9 mouse cellular contexts compared by ENCODE assay signal in genomic region chr2:92426426-92426825, GRCm38 (mm10). TPM values are rescaled to one million over a fixed set of nuclear protein-coding genes. Genes with fewer than 3 reads are reported as not detected.
DNase-seq lines count a peak whose midpoint lies in the region; ATAC-seq and TF ChIP-seq lines count a peak whose summit lies in the region.
"Had no signal": no experiment of that assay in that cellular context is flagged by ENCODE, and none has a peak within 500 bp of the region (broad histone marks: within the 10 kb centered on the region; RNA-seq: fewer than 3 reads in every experiment).

No protein-coding gene starts in this region.

- H3K4me3 ChIP-seq in kidney, embryonic 15.5 days (replicated peaks) = no peak overlapping the region
- no peak overlapping the region for H3K4me3 ChIP-seq in forebrain, embryonic 16.5 days (replicated peaks; ENCODE audit: low read length)
- no peak overlapping the region for H3K4me3 ChIP-seq in hindbrain, embryonic 15.5 days
- no peak overlapping the region for H3K4me3 ChIP-seq in midbrain, postnatal 0 days (ENCODE audit: low read depth, low read length)

- 76% methylated on average over 3 of the region's 3 CpGs for WGBS in kidney, embryonic 15.5 days
- WGBS in forebrain, embryonic 16.5 days = 72% methylated on average over 3 of the region's 3 CpGs
- 58% methylated on average over 3 of the region's 3 CpGs for WGBS in hindbrain, embryonic 15.5 days
- 83% methylated on average over 3 of the region's 3 CpGs for WGBS in midbrain, postnatal 0 days

- no peak for TF ChIP-seq CTCF in midbrain, postnatal 0 days (IDR thresholded peaks at IDR 0.05)

- H3K27ac ChIP-seq in kidney, embryonic 15.5 days = peak overlapping the region; percentile 27; the same call in 1 of the 2 replicates
- H3K27ac ChIP-seq in forebrain, embryonic 16.5 days (ENCODE audit: low read length) = 0 out of 2 replicates have a peak overlapping the region, but pooled peaks have one; percentile 20
- H3K27ac ChIP-seq in hindbrain, embryonic 15.5 days (replicated peaks) = peak overlapping the region; percentile 83
- H3K27ac ChIP-seq in midbrain, postnatal 0 days (ENCODE audit: low read depth, low read length) = peak overlapping the region; percentile 48

- peaks cover 53% of the 10 kb centered on the region for H3K4me1 ChIP-seq in kidney, embryonic 15.5 days
- H3K4me1 ChIP-seq in forebrain, embryonic 16.5 days (replicated peaks; ENCODE audit: control insufficient read depth, insufficient read depth, low read length) = peaks cover 57% of the 10 kb centered on the region
- H3K4me1 ChIP-seq in hindbrain, embryonic 15.5 days (replicated peaks) = peaks cover 82% of the 10 kb centered on the region
- 0 out of 2 replicates have a peak, but pooled peaks cover 7% of the 10 kb centered on the region for H3K4me1 ChIP-seq in midbrain, postnatal 0 days (ENCODE audit: insufficient read depth, low read length)

- intact Hi-C loops in left cerebral cortex, postnatal 25 days (cut with DNase I) = no loop called here

- no peaks in the 10 kb centered on the region for H3K27me3 ChIP-seq in kidney, embryonic 15.5 days
- H3K27me3 ChIP-seq in forebrain, embryonic 16.5 days (replicated peaks; ENCODE audit: control insufficient read depth, insufficient read depth, low read length) = no peaks in the 10 kb centered on the region
- no peaks in the 10 kb centered on the region for H3K27me3 ChIP-seq in hindbrain, embryonic 15.5 days
- no peaks in the 10 kb centered on the region for H3K27me3 ChIP-seq in midbrain, postnatal 0 days (ENCODE audit: insufficient read depth, low read length)

- DNase-seq in kidney, adult 11 months = no peak
- DNase-seq in midbrain, postnatal 0 days (ENCODE audit: low spot score) = peak; percentile 47
- no peak for DNase-seq in ovary, postnatal 14 days (ENCODE audit: low spot score)
- DNase-seq in embryo, embryonic 10.5 days (ENCODE audit: low spot score) = no peak
- DNase-seq in left cerebral cortex, postnatal 25 days (ENCODE audit: low spot score in 2 of 2) = no peak

- H3K36me3 ChIP-seq in kidney, embryonic 15.5 days = peaks cover 34% of the 10 kb centered on the region
- peaks cover 13% of the 10 kb centered on the region; the same call in 1 of the 2 replicates for H3K36me3 ChIP-seq in forebrain, embryonic 16.5 days (ENCODE audit: control insufficient read depth, insufficient read depth)
- peaks cover 31% of the 10 kb centered on the region for H3K36me3 ChIP-seq in hindbrain, embryonic 15.5 days
- peaks cover 29% of the 10 kb centered on the region for H3K36me3 ChIP-seq in midbrain, postnatal 0 days (ENCODE audit: insufficient read depth, low read length)

- H3K4me2 ChIP-seq in kidney, embryonic 15.5 days = no peak overlapping the region
- H3K4me2 ChIP-seq in forebrain, embryonic 16.5 days (ENCODE audit: low read length) = no peak overlapping the region
- no peak overlapping the region for H3K4me2 ChIP-seq in hindbrain, embryonic 15.5 days
- H3K4me2 ChIP-seq in midbrain, postnatal 0 days (ENCODE audit: low read depth, low read length, poor library complexity, severe bottlenecking) = no peak overlapping the region

- no peak for ATAC-seq in kidney, embryonic 15.5 days (replicated peaks; ENCODE audit: low FRiP score)
- ATAC-seq in forebrain, embryonic 16.5 days = no peak
- no peak for ATAC-seq in hindbrain, embryonic 15.5 days (ENCODE audit: low FRiP score, low read depth)
- no peak for ATAC-seq in midbrain, postnatal 0 days (ENCODE audit: low FRiP score)

- H3K9me3 ChIP-seq in kidney, embryonic 15.5 days (replicated peaks) = no peaks in the 10 kb centered on the region
- H3K9me3 ChIP-seq in forebrain, embryonic 16.5 days (ENCODE audit: control insufficient read depth, low read length) = no peaks in the 10 kb centered on the region
- no peaks in the 10 kb centered on the region for H3K9me3 ChIP-seq in hindbrain, embryonic 15.5 days
- no peaks in the 10 kb centered on the region for H3K9me3 ChIP-seq in midbrain, postnatal 0 days (ENCODE audit: low read length)

- no peak overlapping the region for H3K9ac ChIP-seq in kidney, embryonic 15.5 days
- H3K9ac ChIP-seq in forebrain, embryonic 16.5 days (replicated peaks; ENCODE audit: low read depth, low read length) = no peak overlapping the region
- no peak overlapping the region for H3K9ac ChIP-seq in hindbrain, embryonic 15.5 days
- no peak overlapping the region for H3K9ac ChIP-seq in midbrain, postnatal 0 days (replicated peaks; ENCODE audit: low read length, poor library complexity, severe bottlenecking)

RNA-seq across cellular contexts. Expression of gene Cry2, which starts 7.4 kb away (rescaled TPM):
- 17.7 and 21.3 TPM in 2 replicates for polyA plus RNA-seq in kidney, embryonic 15.5 days (2015; fragmentation: Nextera tagmentation; extraction: Ambion mirVana)
- polyA plus RNA-seq in forebrain, embryonic 16.5 days (2015; fragmentation: Nextera tagmentation; extraction: Ambion mirVana) = 40.1 and 46.8 TPM in 2 replicates
- polyA plus RNA-seq in hindbrain, embryonic 15.5 days (2015; fragmentation: Nextera tagmentation; extraction: Ambion mirVana) = 41.1 and 47.9 TPM in 2 replicates
- 41.9 and 48.4 TPM in 2 replicates for total RNA-seq in midbrain, postnatal 0 days (2014; rRNA removed)
- polyA plus RNA-seq in midbrain, postnatal 0 days (2015; fragmentation: Nextera tagmentation; extraction: Ambion mirVana) = 50.6 and 55.2 TPM in 2 replicates
- total RNA-seq in left cerebral cortex, postnatal 25 days (2021) = 100 to 1,000 TPM; 110 to 113 TPM

RNA-seq across cellular contexts. Expression of gene Mapk8ip1, which starts 25.4 kb away (rescaled TPM):
- 32.1 and 34.9 TPM in 2 replicates for polyA plus RNA-seq in kidney, embryonic 15.5 days (2015; fragmentation: Nextera tagmentation; extraction: Ambion mirVana)
- 101 TPM in 2 replicates for polyA plus RNA-seq in forebrain, embryonic 16.5 days (2015; fragmentation: Nextera tagmentation; extraction: Ambion mirVana)
- polyA plus RNA-seq in hindbrain, embryonic 15.5 days (2015; fragmentation: Nextera tagmentation; extraction: Ambion mirVana) = 162 and 178 TPM in 2 replicates
- total RNA-seq in midbrain, postnatal 0 days (2014; rRNA removed) = 286 and 357 TPM in 2 replicates
- polyA plus RNA-seq in midbrain, postnatal 0 days (2015; fragmentation: Nextera tagmentation; extraction: Ambion mirVana) = 176 and 178 TPM in 2 replicates
- 100 to 1,000 TPM; 374 to 376 TPM for total RNA-seq in left cerebral cortex, postnatal 25 days (2021)
- total RNA-seq: common myeloid progenitor, adult 5-6 weeks had no signal

RNA-seq across cellular contexts. Expression of gene Slc35c1, which starts 33.9 kb away (rescaled TPM):
- 15.1 and 16.2 TPM in 2 replicates for polyA plus RNA-seq in kidney, embryonic 15.5 days (2015; fragmentation: Nextera tagmentation; extraction: Ambion mirVana)
- 10.6 and 12.7 TPM in 2 replicates for polyA plus RNA-seq in forebrain, embryonic 16.5 days (2015; fragmentation: Nextera tagmentation; extraction: Ambion mirVana)
- 15.4 and 20.1 TPM in 2 replicates for polyA plus RNA-seq in hindbrain, embryonic 15.5 days (2015; fragmentation: Nextera tagmentation; extraction: Ambion mirVana)
- 8.9 and 18.6 TPM in 2 replicates for total RNA-seq in midbrain, postnatal 0 days (2014; rRNA removed)
- 16.8 and 18.8 TPM in 2 replicates for polyA plus RNA-seq in midbrain, postnatal 0 days (2015; fragmentation: Nextera tagmentation; extraction: Ambion mirVana)
- 10 to 100 TPM; 18.2 to 18.4 TPM for total RNA-seq in left cerebral cortex, postnatal 25 days (2021)

RNA-seq across cellular contexts. Expression of gene 1700029I15Rik, which starts 44.1 kb away (rescaled TPM):
- polyA plus RNA-seq in kidney, embryonic 15.5 days (2015; fragmentation: Nextera tagmentation; extraction: Ambion mirVana) = 3.2 and 3.4 TPM in 2 replicates
- polyA plus RNA-seq in forebrain, embryonic 16.5 days (2015; fragmentation: Nextera tagmentation; extraction: Ambion mirVana) = 5.7 and 8.6 TPM in 2 replicates
- polyA plus RNA-seq in hindbrain, embryonic 15.5 days (2015; fragmentation: Nextera tagmentation; extraction: Ambion mirVana) = 7.8 and 8.8 TPM in 2 replicates
- total RNA-seq in midbrain, postnatal 0 days (2014; rRNA removed) = 0.76 and 8.6 TPM in 2 replicates
- 3.1 and 4.7 TPM in 2 replicates for polyA plus RNA-seq in midbrain, postnatal 0 days (2015; fragmentation: Nextera tagmentation; extraction: Ambion mirVana)
- 1 to 10 TPM; 3.4 to 4.4 TPM for total RNA-seq in left cerebral cortex, postnatal 25 days (2021)

RNA-seq across cellular contexts. Expression of gene Large2, which starts 51.8 kb away (rescaled TPM):
- 26.0 and 29.5 TPM in 2 replicates for polyA plus RNA-seq in kidney, embryonic 15.5 days (2015; fragmentation: Nextera tagmentation; extraction: Ambion mirVana)
- 1.4 and 2.4 TPM in 2 replicates for polyA plus RNA-seq in forebrain, embryonic 16.5 days (2015; fragmentation: Nextera tagmentation; extraction: Ambion mirVana)
- polyA plus RNA-seq in hindbrain, embryonic 15.5 days (2015; fragmentation: Nextera tagmentation; extraction: Ambion mirVana) = 1.5 TPM in 2 replicates
- total RNA-seq in midbrain, postnatal 0 days (2014; rRNA removed) = 1.4 TPM in 2 replicates
- 1.5 and 1.6 TPM in 2 replicates for polyA plus RNA-seq in midbrain, postnatal 0 days (2015; fragmentation: Nextera tagmentation; extraction: Ambion mirVana)
- total RNA-seq in left cerebral cortex, postnatal 25 days (2021) = under 1 TPM; 0.62 to 0.80 TPM

Comparison
In these comparisons a context has a peak if more than half of its experiments do, and no peak if none do; other contexts are left out.
1. H3K27ac ChIP-seq: peak in every context shown above with its lines; median percentile 83 in hindbrain, embryonic 15.5 days; 48 in midbrain, postnatal 0 days; 27 in kidney, embryonic 15.5 days; 20 in forebrain, embryonic 16.5 days.